Mouse (Mus musculus): ENCODE measurements around the gene Gab1. TPM values are rescaled to one million over a fixed set of nuclear protein-coding genes. Genes with fewer than 3 reads are reported as not detected.

Gab1 gene
- polyA plus RNA-seq, 1 experiment, result 0.24 TPM

DNA sequence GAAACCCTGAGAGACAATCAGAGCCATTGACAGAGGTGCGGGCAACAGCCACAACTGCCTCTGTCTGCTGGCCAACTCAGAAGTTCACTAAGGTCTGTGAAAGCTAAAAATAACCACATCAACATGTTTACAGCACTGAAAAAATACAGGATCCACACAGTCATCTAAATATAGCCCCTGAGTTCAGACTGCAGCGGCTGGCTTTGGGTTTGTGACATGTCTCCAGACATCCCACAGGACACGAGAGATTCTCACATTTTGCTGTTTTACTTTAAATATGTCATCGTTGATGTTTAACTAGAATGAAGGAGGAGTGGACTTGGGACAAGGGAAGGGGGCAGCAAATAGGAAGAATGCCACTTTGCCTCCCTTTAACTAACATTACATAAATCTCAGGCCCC lies 68.7 kb downstream of the Gab1 start:
- no peaks in the 10 kb centered on the region for H3K27me3 ChIP-seq (ENCODE audit: control insufficient read depth)
- no peak for TF ChIP-seq GATA1 (IDR thresholded peaks at IDR 0.05; ENCODE audit: low read length)
- no peak for TF ChIP-seq TAL1 (IDR thresholded peaks at IDR 0.05; ENCODE audit: low read length)

DNA sequence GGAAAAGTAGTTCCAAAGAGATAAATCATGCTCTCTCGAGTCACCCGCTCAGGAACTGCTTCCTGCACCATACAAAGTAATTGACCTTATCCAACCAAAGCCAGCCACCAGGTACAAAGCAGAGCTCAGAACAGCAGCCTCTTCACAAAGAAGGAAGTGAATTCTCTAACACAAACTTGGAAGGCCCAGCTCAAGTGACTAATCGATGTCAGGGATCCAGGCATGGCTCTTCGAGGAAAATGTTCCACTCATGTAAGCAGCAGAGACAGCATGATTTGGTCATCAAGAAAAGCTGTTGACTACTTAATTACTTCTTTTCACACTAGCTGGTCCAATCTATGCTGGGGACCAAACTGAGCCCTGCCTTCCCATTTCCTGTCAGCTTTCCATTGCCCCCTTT lies 69.4 kb downstream of the Gab1 start:
- TF ChIP-seq GATA1 (IDR thresholded peaks at IDR 0.05; ENCODE audit: low read length), result no peak
- H3K4me1 ChIP-seq (ENCODE audit: control insufficient read depth), result peaks cover 2% of the 10 kb centered on the region; the same call in 1 of the 2 replicates
- H3K9me3 ChIP-seq (ENCODE audit: control insufficient read depth, low read length), result no peaks in the 10 kb centered on the region
- H3K4me3 ChIP-seq (replicated peaks), result no peak overlapping the region
- no peaks in the 10 kb centered on the region for H3K27me3 ChIP-seq (ENCODE audit: control insufficient read depth)
- H3K36me3 ChIP-seq (ENCODE audit: control insufficient read depth), result peaks cover 57% of the 10 kb centered on the region

More for the DNA sequence above, 68.7 kb downstream of the Gab1 start:
- Histone ChIP-seq H3K9me3 (ENCODE audit: control insufficient read depth, low read length) (no peaks in the 10 kb centered on the region), H3K4me3 (replicated peaks) (no peak overlapping the region), H3K4me1 (ENCODE audit: control insufficient read depth) (peaks cover 2% of the 10 kb centered on the region; the same call in 1 of the 2 replicates), H3K36me3 (ENCODE audit: control insufficient read depth) (peaks cover 55% of the 10 kb centered on the region)

- no peak for TF ChIP-seq TAL1 (IDR thresholded peaks at IDR 0.05; ENCODE audit: low read length)
- no peak for TF ChIP-seq GATA1 (IDR thresholded peaks at IDR 0.05; ENCODE audit: low read length)
- H3K36me3 ChIP-seq (ENCODE audit: control insufficient read depth), result peaks cover 59% of the 10 kb centered on the region
- peaks cover 2% of the 10 kb centered on the region; the same call in 1 of the 2 replicates for H3K4me1 ChIP-seq (ENCODE audit: control insufficient read depth)
- no peaks in the 10 kb centered on the region for H3K27me3 ChIP-seq (ENCODE audit: control insufficient read depth)
- no peaks in the 10 kb centered on the region for H3K9me3 ChIP-seq (ENCODE audit: control insufficient read depth, low read length)
- H3K4me3 ChIP-seq (replicated peaks), result no peak overlapping the region
Measured at GRCm38 (mm10) chr8:80810442-80810841, 69.9 kb downstream of the Gab1 start.

- TF ChIP-seq GATA1 (IDR thresholded peaks at IDR 0.05; ENCODE audit: low read length), result no peak
- TF ChIP-seq TAL1 (IDR thresholded peaks at IDR 0.05; ENCODE audit: low read length), result no peak
- Histone ChIP-seq H3K36me3 (ENCODE audit: control insufficient read depth) (peaks cover 57% of the 10 kb centered on the region), H3K9me3 (ENCODE audit: control insufficient read depth, low read length) (no peaks in the 10 kb centered on the region), H3K4me3 (replicated peaks) (no peak overlapping the region), H3K4me1 (ENCODE audit: control insufficient read depth) (peaks cover 2% of the 10 kb centered on the region; the same call in 1 of the 2 replicates), H3K27me3 (ENCODE audit: control insufficient read depth) (no peaks in the 10 kb centered on the region)
Measured at GRCm38 (mm10) chr8:80807807-80808505, 72.4 kb downstream of the Gab1 start.

DNA sequence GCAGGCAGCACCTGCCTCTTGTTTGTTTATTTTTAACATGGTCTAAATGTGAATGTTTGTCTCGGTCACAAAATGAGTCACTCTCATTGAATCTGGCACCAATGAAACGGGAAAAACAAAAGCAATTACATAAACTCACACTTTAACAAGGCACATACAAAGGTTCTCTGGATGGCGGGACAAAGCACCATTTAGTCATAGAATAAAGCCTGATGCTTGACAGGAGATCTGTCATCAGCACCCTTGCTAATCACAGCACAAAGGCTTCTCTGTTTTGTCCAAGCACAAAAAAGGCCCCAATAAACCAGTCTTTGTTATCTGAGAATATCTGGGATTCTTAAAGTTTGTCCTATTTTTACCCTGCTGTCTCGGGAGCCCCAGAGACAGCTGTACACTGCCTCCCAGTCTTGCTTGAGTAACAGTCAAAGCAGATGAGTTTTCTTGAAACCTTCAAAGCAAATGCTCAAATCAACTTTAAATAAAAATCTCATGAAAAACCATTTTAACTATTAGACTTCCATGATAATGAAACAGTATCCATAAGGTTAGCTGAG lies 76.2 kb downstream of the Gab1 start:
- H3K36me3 ChIP-seq (ENCODE audit: control insufficient read depth), result peaks cover 69% of the 10 kb centered on the region
- TF ChIP-seq TAL1 (IDR thresholded peaks at IDR 0.05; ENCODE audit: low read length) (no peak), GATA1 (IDR thresholded peaks at IDR 0.05; ENCODE audit: low read length) (no peak)
- H3K9me3 ChIP-seq (ENCODE audit: control insufficient read depth, low read length), result 0 out of 2 replicates have a peak, but pooled peaks cover 2% of the 10 kb centered on the region
- no peaks in the 10 kb centered on the region for H3K27me3 ChIP-seq (ENCODE audit: control insufficient read depth)
- H3K4me3 ChIP-seq (replicated peaks), result no peak overlapping the region
- peaks cover 2% of the 10 kb centered on the region; the same call in 1 of the 2 replicates for H3K4me1 ChIP-seq (ENCODE audit: control insufficient read depth)

DNA sequence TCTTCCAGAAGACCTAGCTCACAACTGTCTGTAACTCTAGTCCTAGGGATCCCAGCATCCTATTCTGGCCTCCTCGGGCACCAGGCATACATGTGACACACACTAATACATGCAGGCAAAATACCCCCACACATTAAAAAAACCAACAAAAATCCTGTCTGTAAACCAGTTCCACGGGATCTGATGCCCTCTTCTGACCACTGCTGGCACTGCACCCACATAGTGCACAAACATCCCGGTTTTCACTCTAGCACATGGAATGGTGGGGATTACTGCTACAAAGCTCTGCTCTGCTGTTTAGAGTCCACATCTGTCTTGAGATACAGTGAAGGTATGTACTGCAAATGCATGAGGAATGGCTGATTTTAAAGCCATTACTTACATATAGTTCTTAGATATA lies 81.5 kb downstream of the Gab1 start:
- TF ChIP-seq TAL1 (IDR thresholded peaks at IDR 0.05; ENCODE audit: low read length) (no peak), GATA1 (IDR thresholded peaks at IDR 0.05; ENCODE audit: low read length) (no peak)
- H3K4me1 ChIP-seq (ENCODE audit: control insufficient read depth), result no peaks in the 10 kb centered on the region
- H3K36me3 ChIP-seq (ENCODE audit: control insufficient read depth), result peaks cover 92% of the 10 kb centered on the region
- peaks cover 4% of the 10 kb centered on the region for H3K9me3 ChIP-seq (ENCODE audit: control insufficient read depth, low read length)
- no peak overlapping the region for H3K4me3 ChIP-seq (replicated peaks)
- no peaks in the 10 kb centered on the region for H3K27me3 ChIP-seq (ENCODE audit: control insufficient read depth)

GRCm38 (mm10) chr8:80798198-80798777 lies 82.0 kb downstream of the Gab1 start:
- Histone ChIP-seq H3K9me3 (ENCODE audit: control insufficient read depth, low read length) (peaks cover 4% of the 10 kb centered on the region), H3K4me1 (ENCODE audit: control insufficient read depth) (no peaks in the 10 kb centered on the region), H3K27me3 (ENCODE audit: control insufficient read depth) (no peaks in the 10 kb centered on the region), H3K4me3 (replicated peaks) (no peak overlapping the region), H3K36me3 (ENCODE audit: control insufficient read depth) (peaks cover 94% of the 10 kb centered on the region)
- no peak for TF ChIP-seq GATA1 (IDR thresholded peaks at IDR 0.05; ENCODE audit: low read length)
- TF ChIP-seq TAL1 (IDR thresholded peaks at IDR 0.05; ENCODE audit: low read length), result no peak

DNA sequence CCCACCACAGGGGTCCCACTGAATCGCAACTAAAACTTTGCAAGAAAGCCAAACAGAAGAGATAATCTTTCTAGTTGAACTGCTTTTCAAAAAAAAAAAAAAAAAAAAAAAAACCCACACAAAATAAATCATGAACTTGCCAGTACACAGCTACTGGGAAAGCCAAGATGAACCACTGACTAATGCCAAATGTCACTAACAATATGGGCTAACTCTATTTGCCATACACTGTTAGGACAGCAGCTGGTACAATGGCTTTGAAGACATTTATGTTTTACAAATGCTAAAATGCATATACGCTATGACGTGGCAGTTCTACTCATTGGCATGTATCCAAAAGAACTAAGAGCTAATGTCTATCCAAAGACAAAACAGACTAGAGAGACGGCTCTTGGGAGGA lies 84.2 kb downstream of the Gab1 start:
- Histone ChIP-seq H3K27me3 (ENCODE audit: control insufficient read depth) (no peaks in the 10 kb centered on the region), H3K9me3 (ENCODE audit: control insufficient read depth, low read length) (peaks cover 4% of the 10 kb centered on the region), H3K36me3 (ENCODE audit: control insufficient read depth) (peaks cover 93% of the 10 kb centered on the region), H3K4me3 (replicated peaks) (no peak overlapping the region), H3K4me1 (ENCODE audit: control insufficient read depth) (no peaks in the 10 kb centered on the region)
- no peak for TF ChIP-seq TAL1 (IDR thresholded peaks at IDR 0.05; ENCODE audit: low read length)
- no peak for TF ChIP-seq GATA1 (IDR thresholded peaks at IDR 0.05; ENCODE audit: low read length)

All from erythroblast, embryonic 14.5 days (primary cell).